Mouse (Mus musculus) c-Kit-positive CD71-positive TER-119-negative erythroid progenitor cells, embryonic 14.5 days (primary cell): Measurements from ENCODE around the gene N4bp1.

Experiments
- DNase-seq: peaks from one replicate; pipeline ENCODE4 v3.0.0-alpha.2; 2013; ENCODE audit warnings: low read depth

Gene N4bp1

DNA sequence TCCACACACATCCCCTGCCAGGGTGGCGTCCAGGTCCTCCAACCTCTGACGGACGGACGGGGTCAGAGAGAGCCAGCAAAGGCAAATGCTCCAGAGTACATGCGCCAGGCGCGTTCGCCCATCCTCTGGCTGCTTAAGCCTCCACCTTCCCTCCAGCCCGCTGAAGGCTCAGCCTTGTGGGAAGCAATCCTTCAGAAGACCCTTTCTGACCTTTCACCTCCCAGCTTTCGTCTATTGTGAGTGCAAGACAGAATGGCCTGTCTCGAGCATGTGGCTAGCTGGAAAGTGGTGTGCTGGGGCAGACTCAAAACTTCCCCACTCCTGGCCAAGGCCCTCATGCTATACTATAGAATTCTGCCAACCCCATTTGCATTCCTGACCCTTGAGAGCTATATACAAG is 30.4 kb downstream of the N4bp1 start:
- DNase-seq, result no peak

DNA sequence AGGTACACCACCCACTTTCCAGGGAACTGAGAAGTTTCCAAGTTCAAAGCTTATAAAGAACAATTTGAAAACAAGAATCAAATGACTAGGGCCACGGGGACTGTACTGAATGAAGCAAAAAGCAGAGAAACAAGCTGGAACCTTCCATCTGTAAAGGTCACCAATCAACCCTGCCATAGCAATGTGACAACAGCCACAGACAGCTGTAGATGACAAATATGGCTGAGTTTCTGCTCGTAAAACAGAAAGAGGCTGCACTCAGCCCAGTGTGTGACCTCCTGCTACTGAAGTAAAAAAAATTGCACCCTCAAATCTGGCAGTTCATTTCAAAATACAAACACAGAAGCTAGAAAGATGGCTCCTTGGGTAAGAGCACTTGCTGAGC is 31.1 kb downstream of the N4bp1 start:
- DNase-seq, result no peak

DNA sequence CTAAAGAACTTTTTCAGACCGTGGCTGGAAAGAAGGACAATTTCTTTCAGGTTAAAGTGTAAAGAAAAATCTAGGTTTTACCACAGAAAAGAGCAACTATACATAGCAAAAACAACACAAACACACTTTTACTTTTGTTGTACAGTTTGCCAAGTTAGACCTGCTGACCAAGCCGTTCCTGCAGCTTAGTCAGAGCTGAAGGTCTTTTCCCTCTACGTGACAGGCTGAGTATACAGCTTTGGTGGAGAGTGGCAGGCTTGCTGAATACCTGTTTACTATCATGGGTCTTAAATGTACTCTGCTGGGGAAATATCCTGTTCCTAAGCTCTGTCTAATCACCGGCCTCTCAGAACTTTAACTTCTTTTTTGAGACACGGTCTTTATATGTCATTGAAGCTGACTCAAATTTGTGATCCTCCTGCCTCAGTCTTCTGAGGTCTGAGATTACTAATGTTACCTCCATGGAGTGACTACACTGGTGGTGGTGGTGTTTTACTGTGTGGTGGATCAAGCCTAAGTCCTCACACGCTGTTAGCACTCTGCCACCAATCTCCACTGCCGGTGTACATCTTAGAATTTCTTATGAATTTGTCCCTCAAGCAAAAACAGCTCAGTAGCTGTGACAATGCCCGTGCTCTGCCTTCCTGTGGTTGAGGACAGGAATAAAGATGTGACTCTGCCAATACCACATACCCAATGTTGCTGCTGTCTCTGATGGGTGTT is 31.6 kb downstream of the N4bp1 start:
- no peak for DNase-seq

DNA sequence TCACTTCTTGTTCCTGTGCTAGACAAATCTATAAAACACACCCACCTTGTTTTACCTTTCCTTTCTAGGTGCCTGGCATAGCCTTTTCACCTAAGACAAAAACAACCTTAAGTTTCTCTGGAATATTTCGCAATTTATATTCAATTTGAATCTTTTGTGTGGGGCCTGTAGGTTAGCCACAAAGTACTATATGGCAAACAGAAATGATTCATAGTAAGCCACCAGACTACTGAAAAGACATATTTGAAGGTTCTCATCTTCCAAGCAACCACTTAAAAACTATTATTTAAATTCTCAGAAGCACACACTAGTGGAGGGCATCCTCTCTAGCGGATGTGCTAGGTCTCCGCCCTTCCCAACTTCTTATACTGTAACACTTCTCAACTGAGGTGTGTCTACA is 32.6 kb downstream of the N4bp1 start:
- DNase-seq, result no peak

DNA sequence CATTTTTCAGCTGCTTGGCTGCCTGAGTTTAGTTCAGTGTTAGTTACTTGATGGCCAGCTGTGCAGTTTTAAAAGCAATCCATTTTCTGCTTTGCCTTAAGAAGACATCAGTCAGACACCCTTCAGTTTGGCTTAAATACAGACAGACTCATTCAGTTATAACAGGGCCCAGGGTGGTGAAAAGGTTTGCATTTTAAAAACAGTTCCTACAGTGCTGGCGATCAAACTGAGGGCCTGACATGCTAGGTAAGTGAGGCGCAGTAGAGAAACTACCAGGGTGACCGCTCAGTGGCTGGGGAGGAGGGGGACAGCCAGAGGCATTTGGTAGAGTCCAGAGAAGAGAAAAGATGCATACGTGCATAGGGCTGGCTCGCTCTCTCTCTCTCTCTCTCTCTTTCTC is 36.2 kb downstream of the N4bp1 start:
- no peak for DNase-seq

DNA sequence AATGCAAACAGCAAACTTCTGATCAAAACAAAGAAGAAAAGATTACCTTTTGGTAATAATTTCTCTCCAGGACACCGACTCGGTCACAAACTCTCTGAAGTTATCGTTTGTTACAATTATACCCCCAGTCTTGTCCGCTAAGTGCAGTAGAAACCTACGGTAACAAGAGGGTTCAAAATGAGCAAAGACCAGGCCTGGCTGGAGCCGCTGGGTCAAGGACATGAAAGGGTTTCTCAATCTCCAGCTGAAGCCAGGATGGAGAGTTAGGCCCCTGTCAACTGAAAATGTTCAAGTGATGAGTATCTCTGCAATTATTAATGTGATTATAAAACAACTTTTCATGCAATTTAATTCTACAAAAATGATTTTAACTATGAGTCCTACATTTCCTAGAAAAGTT is 36.7 kb downstream of the N4bp1 start:
- no peak for DNase-seq

DNA sequence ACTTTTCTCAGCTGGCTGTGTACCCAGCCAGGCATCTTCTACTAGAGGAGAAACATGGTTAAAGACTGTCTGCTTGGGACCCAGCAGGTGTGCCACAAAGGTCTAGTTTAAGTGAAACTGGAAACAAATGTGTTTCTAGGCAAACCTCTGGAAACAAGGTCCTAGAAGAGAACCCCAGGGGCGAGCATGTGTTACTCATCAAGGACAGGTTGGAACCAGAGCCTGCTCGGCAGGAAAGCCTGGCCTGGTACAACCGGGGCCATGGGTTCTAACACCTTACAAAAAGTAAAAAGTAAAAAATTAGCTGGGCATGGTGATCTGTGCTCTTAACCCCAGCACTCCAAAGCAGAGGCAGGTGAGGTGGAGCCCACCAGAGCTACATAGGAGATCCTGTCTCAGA is 38.0 kb downstream of the N4bp1 start:
- no peak for DNase-seq

DNA sequence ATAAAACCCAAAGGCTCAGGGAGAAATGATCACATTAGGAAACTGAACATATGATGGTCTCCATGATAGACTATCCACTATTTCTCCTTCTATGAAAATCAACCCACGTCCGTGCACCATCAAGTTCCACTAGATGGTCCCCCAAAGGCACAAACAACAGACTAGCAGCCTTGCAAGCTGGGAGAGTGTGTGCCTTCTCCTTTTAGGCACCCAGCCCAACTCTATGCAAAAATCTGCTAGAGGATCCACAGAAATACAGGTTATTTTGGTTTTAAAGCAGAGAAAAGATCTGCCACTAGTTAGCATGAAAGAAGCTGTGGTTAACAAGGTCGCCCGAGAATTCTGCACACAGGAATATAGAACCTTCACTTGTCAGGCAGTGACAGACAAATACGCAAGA is 39.2 kb downstream of the N4bp1 start:
- no peak for DNase-seq

DNA sequence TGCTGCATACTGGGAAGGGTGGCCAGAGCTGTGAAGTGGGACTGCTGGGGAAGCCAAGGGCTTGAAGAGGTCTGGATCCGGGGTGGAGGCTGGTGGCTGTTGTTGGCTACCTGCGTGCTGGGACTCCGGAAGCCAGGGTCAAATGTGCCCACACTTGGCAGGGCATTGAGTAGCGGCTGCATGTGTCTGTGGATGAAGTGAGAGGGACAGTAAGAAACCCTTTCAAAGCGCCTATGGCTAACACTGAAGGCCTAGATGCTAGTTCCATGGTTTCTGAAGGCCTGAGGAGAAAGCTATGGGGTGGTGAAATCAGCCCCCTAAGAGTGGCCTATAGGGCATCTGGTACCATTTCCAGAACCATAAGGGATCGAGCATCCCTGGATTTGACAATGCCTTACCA is 40.2 kb downstream of the N4bp1 start:
- DNase-seq, result no peak

DNA sequence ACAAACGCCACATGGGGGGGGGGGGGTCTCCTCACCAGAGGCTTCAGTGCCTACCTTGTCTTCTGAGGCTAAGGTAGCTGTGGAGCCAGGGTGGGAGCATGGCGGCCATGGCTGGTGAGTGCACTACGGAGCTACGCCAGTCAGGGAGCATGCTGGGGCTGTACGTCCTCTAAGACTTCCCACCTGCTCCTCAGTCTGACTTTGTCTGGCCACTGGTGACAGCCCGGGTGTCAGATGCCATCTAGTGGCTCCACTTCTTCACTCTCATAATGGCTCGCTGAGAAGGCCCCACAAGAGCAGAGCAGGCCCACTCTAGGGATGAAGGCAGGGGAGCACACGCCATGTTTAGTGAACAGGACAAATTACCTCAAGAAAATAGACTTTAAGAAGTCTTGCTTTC is 41.2 kb downstream of the N4bp1 start:
- DNase-seq, result no peak

DNA sequence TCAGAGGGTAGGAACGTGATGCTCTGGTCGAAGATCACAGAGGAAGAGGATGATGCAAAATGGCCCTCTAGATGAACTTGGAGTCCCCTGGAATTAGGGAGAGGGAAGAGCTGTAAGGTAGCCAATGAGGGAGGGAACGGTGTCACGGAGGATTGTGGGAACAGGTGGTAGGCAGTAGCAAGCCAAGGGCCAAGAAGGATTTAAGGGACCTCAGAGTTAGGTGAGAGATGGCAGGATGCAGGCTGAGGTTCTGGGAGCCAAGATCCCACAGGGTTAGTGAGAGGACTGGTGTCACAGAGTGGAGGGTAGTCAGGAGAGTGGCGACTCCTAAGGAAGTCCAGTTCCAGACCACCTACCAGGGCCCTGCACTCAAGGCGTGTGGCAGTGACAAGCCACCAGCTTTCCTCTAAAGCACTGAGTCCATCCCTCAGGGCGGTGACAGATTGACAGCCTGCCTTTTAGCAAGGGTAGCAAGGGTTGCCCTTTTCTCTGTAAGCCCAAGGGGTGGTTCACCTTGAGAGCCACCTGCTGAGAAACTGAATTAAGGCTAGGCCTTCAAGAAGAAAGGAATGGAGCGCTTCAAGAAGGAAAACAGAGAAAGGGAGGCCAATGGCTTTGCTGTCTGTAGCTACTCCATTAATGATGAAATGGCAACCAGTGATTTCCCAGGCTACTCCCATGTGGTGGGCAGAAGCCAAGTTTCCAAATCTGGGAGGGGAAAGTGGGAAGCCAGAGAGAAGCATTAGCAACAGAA is 43.3 kb downstream of the N4bp1 start:
- DNase-seq, result no peak

DNA sequence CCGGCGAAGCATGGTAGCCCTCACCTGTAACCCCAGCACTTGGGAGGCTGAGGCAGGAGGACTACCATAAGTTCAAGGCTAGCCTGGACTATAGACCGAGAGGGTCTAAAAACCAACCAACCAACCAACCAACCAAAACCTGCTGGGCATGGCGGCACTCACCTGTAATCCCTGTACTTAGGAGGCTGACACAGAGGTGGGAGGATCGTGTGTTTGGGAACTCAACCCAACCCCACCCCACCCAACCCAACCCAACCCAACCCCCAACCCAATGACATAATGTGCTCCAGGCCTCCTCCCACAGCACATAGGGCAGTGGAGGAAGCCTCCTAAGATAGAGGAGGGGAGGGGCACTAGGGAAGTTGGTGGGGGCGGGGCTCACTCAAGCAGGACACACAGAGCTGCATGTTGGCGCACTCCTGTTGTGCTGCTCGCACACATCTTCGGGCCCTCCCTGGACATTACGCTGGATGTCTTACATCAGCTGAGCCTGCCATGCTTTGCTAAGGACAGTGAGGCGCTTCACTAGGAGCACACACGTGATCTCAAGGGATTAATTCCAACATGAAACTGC is 44.9 kb downstream of the N4bp1 start:
- DNase-seq, result no peak

DNA sequence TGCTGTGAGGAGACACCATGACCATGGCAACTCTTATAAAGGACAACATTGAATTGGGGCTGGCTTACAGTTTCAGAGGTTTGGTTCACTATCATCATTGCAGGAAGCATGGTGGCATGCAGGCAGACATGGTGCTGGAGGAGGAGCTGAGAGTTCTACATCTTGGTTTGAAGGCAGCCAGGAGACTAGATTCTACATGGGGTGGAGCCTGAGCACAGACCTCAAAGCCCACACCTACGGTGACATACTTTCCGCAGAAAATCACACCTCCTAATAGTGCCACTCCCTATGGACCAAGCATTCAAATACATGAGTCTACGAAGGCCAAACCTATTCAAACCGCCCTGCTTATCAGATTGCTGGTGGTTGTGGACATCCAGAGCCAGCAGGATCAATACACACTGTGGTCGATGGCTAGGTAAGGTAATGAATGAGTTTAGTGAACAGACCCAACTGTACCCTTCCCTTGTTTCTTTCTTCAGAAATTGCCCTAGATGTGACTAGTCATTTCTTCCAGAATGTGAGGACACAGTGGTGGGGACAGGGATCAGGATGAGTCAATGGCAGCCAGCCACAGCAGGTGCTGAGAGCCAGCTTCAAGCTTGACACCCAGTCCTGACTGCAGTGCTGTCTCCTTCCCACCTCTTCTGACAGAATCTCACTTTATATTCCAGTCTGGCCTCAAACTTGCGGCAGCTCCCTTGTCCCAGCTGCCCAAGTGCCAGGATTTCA is 46.2 kb downstream of the N4bp1 start:
- no peak for DNase-seq

DNA sequence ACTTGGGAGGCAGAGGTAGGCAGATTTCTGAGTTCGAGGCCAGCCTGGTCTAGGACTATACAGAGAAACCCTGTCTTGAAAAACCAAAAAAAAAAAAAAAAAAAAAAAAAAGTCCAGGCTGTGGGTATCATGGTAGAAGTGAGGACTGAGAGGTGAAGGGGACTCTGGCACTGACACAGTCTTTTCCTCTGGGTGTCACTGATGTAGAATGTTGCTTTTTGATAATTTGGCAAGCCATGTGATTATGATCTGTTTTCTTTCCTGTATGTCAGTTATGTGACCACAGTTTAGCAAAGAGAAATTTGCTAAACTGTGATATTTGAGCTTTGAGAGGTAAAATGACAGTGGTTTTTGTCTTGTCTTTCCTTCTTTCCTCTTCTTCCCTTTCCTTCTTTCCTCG is 47.8 kb downstream of the N4bp1 start:
- DNase-seq, result no peak

DNA sequence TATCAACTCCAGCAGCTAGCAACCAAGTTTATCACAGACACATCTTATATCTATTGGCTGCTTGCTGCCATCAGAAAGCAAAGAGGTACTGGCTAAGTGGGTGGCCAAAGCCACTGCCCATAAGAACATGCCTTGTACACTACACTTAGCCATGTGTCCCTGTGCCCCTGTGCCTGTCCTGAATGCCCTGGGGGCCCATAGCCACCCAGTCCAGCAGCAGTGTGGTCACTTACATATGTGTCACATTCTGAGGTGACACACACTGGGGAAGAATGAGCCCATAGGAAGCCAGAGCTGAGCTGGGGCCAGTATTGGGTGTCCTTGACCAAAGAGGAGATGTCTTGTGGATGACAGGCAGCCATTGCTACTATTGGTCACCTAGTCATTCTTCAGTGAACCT is 49.2 kb downstream of the N4bp1 start:
- DNase-seq, result no peak

DNA sequence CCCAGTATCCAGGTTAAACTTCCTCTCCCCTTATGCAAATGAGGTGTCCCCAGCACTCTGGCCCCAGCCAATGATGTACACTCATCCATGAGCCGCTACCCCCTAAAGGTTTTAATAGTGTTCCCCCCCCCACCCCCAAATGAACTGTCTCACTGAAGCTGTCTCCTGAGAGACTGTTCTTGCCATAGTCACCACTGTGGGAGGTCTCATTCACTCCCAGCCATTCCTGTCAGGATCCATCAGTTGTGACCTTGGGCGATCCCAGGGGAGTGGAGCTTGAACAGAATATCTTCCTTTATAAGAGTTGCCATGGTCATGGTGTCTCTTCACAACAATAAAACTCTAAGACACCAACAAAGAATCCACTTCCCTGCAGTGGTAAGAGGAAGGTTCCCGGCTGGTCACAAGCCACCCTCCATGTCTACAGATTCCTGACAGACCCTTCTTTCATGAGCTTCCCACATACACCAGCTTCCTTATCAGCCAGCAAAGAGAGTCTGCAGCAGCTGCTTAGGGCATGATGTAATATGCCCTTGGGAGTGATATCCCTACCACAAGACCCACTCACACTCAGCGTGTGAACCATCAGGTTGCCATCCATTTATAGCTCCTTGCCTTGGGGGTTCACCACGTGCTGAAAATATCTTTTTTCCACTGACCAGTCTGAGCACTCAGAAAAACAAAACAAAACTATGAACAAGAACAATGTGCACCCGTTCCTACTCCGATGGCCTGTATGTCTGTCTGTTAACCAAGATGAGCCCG is 50.4 kb downstream of the N4bp1 start:
- DNase-seq, result no peak

DNA sequence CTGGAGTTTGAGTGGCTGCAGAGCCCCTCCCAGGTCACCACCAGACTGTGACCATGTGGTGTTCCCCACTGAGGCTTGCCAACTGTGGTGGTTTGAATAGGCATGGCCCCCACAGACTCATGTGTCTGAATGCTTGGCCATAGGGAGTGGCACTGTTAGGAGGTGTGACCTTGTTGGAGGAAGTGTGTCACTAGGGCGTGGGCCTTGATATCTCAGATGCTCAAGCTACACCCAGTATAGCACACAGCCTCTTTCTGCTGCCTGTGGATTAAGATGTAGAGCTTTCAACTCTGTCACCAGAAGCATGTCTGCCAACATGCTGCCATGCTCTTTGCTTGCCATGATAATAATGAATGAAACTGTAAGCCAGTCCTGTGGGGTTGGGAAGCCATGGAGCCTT is 51.1 kb downstream of the N4bp1 start:
- no peak for DNase-seq

DNA sequence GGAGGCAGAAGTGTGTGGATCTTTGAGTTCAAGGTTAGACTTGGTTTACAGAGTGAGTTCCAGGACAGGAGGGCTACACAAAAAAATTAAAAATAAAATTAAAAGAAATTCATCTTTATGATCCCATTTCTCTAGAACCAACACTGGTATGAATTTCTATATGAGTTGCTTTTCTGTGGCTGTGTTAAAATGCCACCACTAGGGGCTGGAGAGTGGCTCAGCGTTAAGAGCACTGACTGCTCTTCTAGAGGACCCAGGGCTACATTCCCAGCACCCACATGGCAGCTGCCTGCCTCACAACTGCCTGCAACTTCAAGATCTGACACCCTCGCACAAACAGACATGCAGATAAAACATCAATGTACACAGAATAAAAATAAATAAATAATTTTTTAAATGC is 56.1 kb downstream of the N4bp1 start:
- DNase-seq, result no peak

DNA sequence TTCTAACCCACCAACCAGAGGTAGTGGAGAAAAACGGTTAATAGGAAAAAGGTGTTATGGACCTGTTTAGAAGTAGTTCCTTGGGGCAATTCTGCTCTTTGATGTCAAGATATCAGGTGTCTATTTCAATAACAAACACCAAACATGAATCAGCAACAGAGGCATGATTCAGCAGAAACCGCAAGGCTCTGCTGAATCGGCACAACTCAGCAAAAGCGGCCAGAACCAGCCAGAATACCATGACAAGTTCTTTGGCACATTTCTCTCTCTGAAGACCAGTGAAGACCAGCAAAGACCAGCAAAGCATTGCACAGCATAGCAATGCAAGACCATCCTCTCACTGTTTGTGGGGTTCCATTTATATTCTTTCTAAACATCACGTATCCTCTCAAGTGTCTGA is 57.9 kb downstream of the N4bp1 start:
- no peak for DNase-seq

DNA sequence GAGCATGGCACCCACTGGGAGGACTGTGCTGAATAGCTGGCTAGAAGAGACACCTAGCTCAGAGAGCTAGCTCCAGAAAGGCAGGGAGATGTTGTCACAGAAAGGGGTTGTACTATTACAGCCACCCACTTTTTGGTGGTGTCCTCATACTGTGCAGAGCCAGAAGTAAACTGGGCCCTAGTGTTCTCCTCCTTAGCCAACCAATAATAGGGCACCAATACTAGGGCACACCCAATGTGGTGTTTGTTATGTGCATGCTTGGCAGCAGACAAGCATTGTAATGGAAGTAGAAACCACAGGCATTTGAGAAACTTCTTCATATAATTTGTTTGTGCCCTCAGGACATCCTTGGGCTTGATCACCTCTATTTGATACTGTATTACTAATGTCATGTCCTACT is 58.5 kb downstream of the N4bp1 start:
- no peak for DNase-seq

DNA sequence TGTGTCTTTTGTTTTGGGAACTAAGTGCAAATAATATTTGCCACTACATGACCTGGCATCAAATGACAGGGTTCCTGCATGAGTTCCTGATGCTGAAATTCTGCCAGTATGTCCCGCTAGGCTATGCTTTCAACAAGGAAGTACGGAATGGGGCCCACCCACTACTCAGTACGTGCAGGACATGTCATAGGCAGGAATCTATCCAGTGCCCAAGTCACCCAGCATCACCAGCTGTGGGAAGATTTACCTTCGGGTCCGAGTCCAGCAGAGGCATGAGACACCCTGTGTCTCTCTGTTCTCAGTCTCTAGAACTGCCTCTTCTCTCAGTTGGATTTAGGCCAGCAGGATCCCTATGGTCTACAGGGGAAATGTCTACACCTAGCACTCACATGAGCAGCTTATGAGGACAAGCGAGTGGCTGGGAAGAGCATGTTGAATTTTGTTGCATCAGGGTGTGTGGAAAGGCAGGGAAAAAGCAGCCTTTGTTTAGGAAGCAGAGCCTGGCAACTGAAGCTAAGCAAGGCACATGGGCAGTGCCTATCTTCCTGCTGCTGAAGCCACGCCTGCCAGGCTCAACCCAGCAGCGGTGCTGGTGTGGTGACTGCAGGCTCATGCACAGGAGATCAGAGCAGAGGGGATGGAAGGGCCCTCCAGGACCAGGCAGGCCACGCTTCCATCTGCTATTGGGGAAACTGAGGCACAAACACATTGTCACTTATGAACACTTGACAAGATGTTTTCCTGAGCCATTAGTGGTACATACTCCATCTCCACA is 59.2 kb downstream of the N4bp1 start:
- no peak for DNase-seq
